Mouse (Mus musculus) heart, postnatal 36 days (tissue): ENCODE measurements at regions not wholly inside any gene's neighbourhood (a gene's known extent, or its start where the extent isn't known, plus 50 kb on each side); places are given as distances from the start of the nearest gene placed in this dataset.
A peak's percentile ranks its signal among the peaks of the same experiment; 100 is the strongest.

Experiments
- DNase-seq, 2 experiments: peaks; one replicate each; pipeline ENCODE4 v3.0.0; 2021 to 2022
- intact Hi-C: fragments of 180-260 bp; cut with DNase I; formaldehyde crosslinking; loops from one replicate; pipeline ENCODE4 v1.15.1; 2025

- intact Hi-C loops: no loop called here
- DNase-seq: no peak
Measured at GRCm38 (mm10) chr1:125158481-125158880, 277.0 kb downstream of the Actr3 start.

GRCm38 (mm10) chr1:125156093-125156492 is 279.4 kb downstream of the Actr3 start:
- intact Hi-C loops: no loop called here
- DNase-seq: no peak

GRCm38 (mm10) chr1:125149817-125150216 is 285.7 kb downstream of the Actr3 start:
- no peak for DNase-seq

GRCm38 (mm10) chr1:125123861-125124260 is 311.7 kb downstream of the Actr3 start:
- no peak for DNase-seq
- intact Hi-C loops: no loop called here

More at GRCm38 (mm10) chr1:125149817-125150216, 285.7 kb downstream of the Actr3 start:
- intact Hi-C loops: no loop called here

- DNase-seq: no peak
- intact Hi-C loops: no loop called here
Measured at GRCm38 (mm10) chr1:125100596-125100995, 334.9 kb downstream of the Actr3 start.

GRCm38 (mm10) chr1:125084906-125085305 is 350.6 kb downstream of the Actr3 start:
- intact Hi-C loops: no loop called here
- DNase-seq: no peak

- intact Hi-C loops: no loop called here
- DNase-seq: no peak
Measured at GRCm38 (mm10) chr1:125039572-125040326, 395.8 kb downstream of the Actr3 start.

- intact Hi-C loops: no loop called here
- DNase-seq: no peak
Measured at GRCm38 (mm10) chr1:125013301-125013700, 422.2 kb downstream of the Actr3 start.

GRCm38 (mm10) chr1:125011893-125012292 is 423.6 kb downstream of the Actr3 start:
- intact Hi-C loops: no loop called here
- no peak for DNase-seq

- DNase-seq: no peak
- intact Hi-C loops: no loop called here
Measured at GRCm38 (mm10) chr1:124997577-124997976, 437.9 kb downstream of the Actr3 start.

GRCm38 (mm10) chr1:124950849-124951248 is 484.7 kb downstream of the Actr3 start:
- DNase-seq: no peak
- intact Hi-C loops: no loop called here

- DNase-seq: no peak
- intact Hi-C loops: no loop called here
Measured at GRCm38 (mm10) chr1:124904373-124904772, 531.2 kb downstream of the Actr3 start.

- no peak for DNase-seq
- intact Hi-C loops: no loop called here
Measured at GRCm38 (mm10) chr1:124871148-124871547, 564.4 kb downstream of the Actr3 start.

- intact Hi-C loops: no loop called here
- no peak for DNase-seq
Measured at GRCm38 (mm10) chr1:124866248-124866647, 569.3 kb downstream of the Actr3 start.

- DNase-seq: peak in 1 of 2 experiments; percentile 6
Measured at GRCm38 (mm10) chr1:124845681-124846080, 589.8 kb downstream of the Actr3 start.

GRCm38 (mm10) chr1:124825717-124826116 is 609.8 kb downstream of the Actr3 start:
- DNase-seq: no peak
- intact Hi-C loops: no loop called here

More at GRCm38 (mm10) chr1:124845681-124846080, 589.8 kb downstream of the Actr3 start:
- intact Hi-C loops: no loop called here

GRCm38 (mm10) chr1:124793026-124793425 is 642.5 kb downstream of the Actr3 start:
- no peak for DNase-seq
- intact Hi-C loops: no loop called here

- intact Hi-C loops: no loop called here
Measured at GRCm38 (mm10) chr1:124790646-124791045, 644.9 kb downstream of the Actr3 start.

GRCm38 (mm10) chr1:124790130-124790529 is 645.4 kb downstream of the Actr3 start:
- intact Hi-C loops: no loop called here
- DNase-seq: no peak

More at GRCm38 (mm10) chr1:124790646-124791045, 644.9 kb downstream of the Actr3 start:
- no peak for DNase-seq

- DNase-seq: no peak
Measured at GRCm38 (mm10) chr1:124783066-124783465, 652.5 kb downstream of the Actr3 start.

GRCm38 (mm10) chr1:124777685-124778084 is 657.8 kb downstream of the Actr3 start:
- no peak for DNase-seq
- intact Hi-C loops: no loop called here

More at GRCm38 (mm10) chr1:124783066-124783465, 652.5 kb downstream of the Actr3 start:
- intact Hi-C loops: no loop called here

- no peak for DNase-seq
Measured at GRCm38 (mm10) chr1:124756721-124757120, 678.8 kb downstream of the Actr3 start.

More at GRCm38 (mm10) chr1:124756721-124757120, 678.8 kb downstream of the Actr3 start:
- intact Hi-C loops: no loop called here
